Mouse (Mus musculus) G1E (cell line): ENCODE measurements around the gene Gm17657. TPM values are rescaled to one million over a fixed set of nuclear protein-coding genes. Genes with fewer than 3 reads are reported as not detected.

Experiments used
- ATAC-seq: 2 replicates; pipeline ENCODE4 v1.8.0; 2016; ENCODE audit warnings: mild to moderate bottlenecking; ENCODE audit not compliant: insufficient number of reproducible peaks, poor library complexity, low FRiP score, severe bottlenecking; ENCODE audit errors: extremely low read depth
- DNase-seq: peaks from one replicate; pipeline ENCODE4 v3.0.0; 2012; ENCODE audit warnings: low spot score
- H3K27me3 ChIP-seq: 2 replicates; pipeline ENCODE4 v1.6.1; 2012; ENCODE audit warnings: mild to moderate bottlenecking, low read length, inconsistent platforms; ENCODE audit not compliant: insufficient read depth
- H3K36me3 ChIP-seq: replicated peaks from 2 replicates; pipeline ENCODE3; 2012; ENCODE audit warnings: mild to moderate bottlenecking, inconsistent platforms
- H3K4me1 ChIP-seq: 2 replicates; pipeline ENCODE4 v1.6.1; 2012; ENCODE audit warnings: low read depth, low read length, inconsistent platforms, mixed read lengths; ENCODE audit not compliant: insufficient read depth
- H3K4me3 ChIP-seq: 2 replicates; pipeline ENCODE4 v1.5.1; 2012; ENCODE audit warnings: low read depth, mild to moderate bottlenecking, inconsistent platforms, low read length, moderate library complexity, mixed read lengths
- H3K9me3 ChIP-seq: replicated peaks from 2 replicates; pipeline ENCODE4 v1.6.1; 2012; ENCODE audit warnings: inconsistent platforms
- CTCF ChIP-seq: IDR thresholded peaks from 2 replicates; pipeline ENCODE4 v1.5.1; 2012; ENCODE audit warnings: low read depth, low read length, inconsistent platforms, mixed read lengths
- GATA1 ChIP-seq: IDR thresholded peaks from 2 replicates; pipeline ENCODE4 v1.6.1; 2012; ENCODE audit warnings: borderline replicate concordance, low read length, inconsistent platforms, mixed read lengths
- GATA2 ChIP-seq: IDR thresholded peaks from 2 replicates; pipeline ENCODE4 v1.6.1; 2012; ENCODE audit warnings: low read depth, low read length, inconsistent platforms, borderline replicate concordance
- POLR2AphosphoS5 ChIP-seq: IDR thresholded peaks from 2 replicates; pipeline ENCODE4 v1.6.1; 2012; ENCODE audit warnings: low read depth, low read length, inconsistent platforms; ENCODE audit not compliant: insufficient replicate concordance
- TAL1 ChIP-seq: conservative IDR thresholded peaks from 2 replicates; pipeline ENCODE4 v1.6.1; 2012; ENCODE audit warnings: low read depth, low read length, inconsistent platforms, mixed read lengths
- polyA plus RNA-seq: library from polyadenylated mRNA; stranded (reverse); fragments of >175 nt; gene quantifications from 2 replicates; pipeline ENCODE4 v1.2.3, GENCODE M21; 2012
- total RNA-seq, 2 experiments: library from RNA; stranded (forward) in 1 of 2; stranded (reverse) in 1 of 2; fragments of 200-1000 nt in 1 of 2; fragments of >200 nt in 1 of 2; fragmentation: Nextera tagmentation in 1 of 2; gene quantifications; 2 replicates each; pipeline ENCODE4 v1.2.3; 2014 to 2017

The Gm17657 gene
- total and polyA plus RNA-seq, 3 experiments, result 0.11 TPM; not detected in 2

- peak overlapping the region; percentile 92; the same call in 1 of the 2 replicates for H3K4me3 ChIP-seq
Measured at GRCm38 (mm10) chr17:29551019-29551418, 1.6 kb upstream of the Gm17657 start.

DNA sequence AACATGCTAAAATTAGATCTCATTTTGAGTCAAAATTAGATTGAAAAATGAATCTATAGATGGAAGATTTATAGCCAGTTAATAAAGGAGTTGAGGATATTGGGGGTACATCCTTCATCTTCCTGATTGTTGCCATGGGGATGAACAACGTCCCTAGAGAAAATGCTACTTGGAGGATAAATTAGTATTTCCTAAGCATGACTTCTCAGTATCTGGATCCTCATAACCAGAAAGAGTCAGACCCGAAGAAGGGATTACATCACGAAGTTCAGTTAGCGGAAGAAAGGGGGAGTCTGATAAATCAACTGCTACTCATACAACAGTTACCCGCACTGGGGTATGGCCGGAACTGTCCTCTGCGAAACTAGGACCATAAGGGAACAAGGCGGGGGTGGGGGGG, 444 bp downstream of the Gm17657 start:
- no peak for ATAC-seq
- H3K27me3 ChIP-seq, result peaks cover 8% of the 10 kb centered on the region; the same call in 1 of the 2 replicates
- H3K4me1 ChIP-seq, result peaks cover 27% of the 10 kb centered on the region
- H3K4me3 ChIP-seq, result peak overlapping the region; percentile 92; the same call in 1 of the 2 replicates
- peaks cover 13% of the 10 kb centered on the region for H3K36me3 ChIP-seq
- H3K9me3 ChIP-seq, result 0 out of 2 replicates have a peak, but pooled peaks cover 4% of the 10 kb centered on the region
- TF ChIP-seq CTCF, result no peak
- TF ChIP-seq TAL1, result no peak
- TF ChIP-seq GATA1, result no peak
- no peak for TF ChIP-seq POLR2AphosphoS5
- no peak for TF ChIP-seq GATA2
- peak; percentile 21 for DNase-seq

More at GRCm38 (mm10) chr17:29551019-29551418, 1.6 kb upstream of the Gm17657 start:
- TF ChIP-seq TAL1, result no peak
- no peak for TF ChIP-seq GATA1
- no peak for TF ChIP-seq CTCF
- no peak for TF ChIP-seq POLR2AphosphoS5
- no peak for TF ChIP-seq GATA2
- DNase-seq (peak; percentile 26), ATAC-seq (peak; percentile 24; the same call in 1 of the 2 replicates)
- Histone ChIP-seq H3K36me3 (peaks cover 32% of the 10 kb centered on the region), H3K4me1 (peaks cover 29% of the 10 kb centered on the region), H3K9me3 (no peaks in the 10 kb centered on the region), H3K27me3 (peaks cover 3% of the 10 kb centered on the region; the same call in 1 of the 2 replicates)

GRCm38 (mm10) chr17:29548494-29548893, 944 bp downstream of the Gm17657 start:
- Histone ChIP-seq H3K4me1 (peaks cover 27% of the 10 kb centered on the region), H3K27me3 (peaks cover 8% of the 10 kb centered on the region; the same call in 1 of the 2 replicates), H3K4me3 (no peak overlapping the region), H3K36me3 (peaks cover 10% of the 10 kb centered on the region), H3K9me3 (0 out of 2 replicates have a peak, but pooled peaks cover 4% of the 10 kb centered on the region)
- no peak for DNase-seq
- TF ChIP-seq POLR2AphosphoS5 (no peak), TAL1 (no peak), GATA2 (no peak), CTCF (no peak), GATA1 (no peak)
- no peak for ATAC-seq

DNA sequence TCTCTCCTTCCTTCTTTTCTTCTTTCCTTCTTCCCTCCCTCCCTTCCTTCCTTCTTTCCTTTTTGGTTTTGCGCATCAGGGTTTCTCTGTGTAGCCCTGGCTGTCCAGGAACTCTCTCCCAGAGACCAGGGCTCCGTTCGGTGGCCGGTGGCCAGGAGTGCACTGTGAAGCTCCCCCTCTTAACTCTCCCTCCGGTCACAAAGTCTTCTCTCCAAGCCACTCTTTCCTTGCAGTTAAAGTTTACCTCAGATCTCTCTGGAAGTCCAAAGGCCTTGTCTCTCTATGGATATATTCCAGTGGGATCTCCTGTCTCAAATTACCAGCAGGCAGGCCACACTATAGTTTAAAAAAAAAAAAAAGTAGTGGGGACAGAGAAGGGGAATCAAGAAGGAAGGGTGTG, 4.2 kb downstream of the Gm17657 start:
- 0 out of 2 replicates have a peak, but pooled peaks cover 4% of the 10 kb centered on the region for H3K9me3 ChIP-seq
- peaks cover 17% of the 10 kb centered on the region for H3K27me3 ChIP-seq
- ATAC-seq, result no peak
- peaks cover 13% of the 10 kb centered on the region for H3K4me1 ChIP-seq
- H3K4me3 ChIP-seq, result no peak overlapping the region
- no peak for TF ChIP-seq GATA2
- TF ChIP-seq GATA1, result no peak
- TF ChIP-seq TAL1, result no peak
- TF ChIP-seq POLR2AphosphoS5, result no peak
- TF ChIP-seq CTCF, result no peak
- no peak for DNase-seq
- H3K36me3 ChIP-seq, result no peaks in the 10 kb centered on the region

DNA sequence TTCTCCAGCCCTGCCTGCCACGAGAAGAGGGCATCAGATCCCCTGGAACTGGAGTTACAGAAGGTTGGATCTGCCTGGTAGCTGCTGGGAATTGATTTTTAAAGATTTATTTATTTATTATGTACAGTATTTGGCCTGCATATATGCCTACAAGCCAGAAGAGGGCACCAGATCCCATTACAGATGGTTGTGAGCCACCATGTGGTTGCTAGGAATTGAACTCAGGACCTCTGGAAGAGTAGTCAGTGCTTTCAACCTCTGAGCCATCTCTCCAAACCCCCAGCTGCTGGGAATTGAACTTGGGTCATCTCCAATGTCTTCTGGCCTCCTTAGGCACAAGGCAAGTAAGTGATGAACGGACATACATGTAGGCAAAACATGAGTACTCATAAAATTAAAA, 5.4 kb downstream of the Gm17657 start:
- Histone ChIP-seq H3K4me3 (no peak overlapping the region), H3K36me3 (no peaks in the 10 kb centered on the region), H3K27me3 (peaks cover 17% of the 10 kb centered on the region), H3K9me3 (0 out of 2 replicates have a peak, but pooled peaks cover 4% of the 10 kb centered on the region), H3K4me1 (0 out of 2 replicates have a peak, but pooled peaks cover 5% of the 10 kb centered on the region)
- DNase-seq (no peak), ATAC-seq (no peak)
- no peak for TF ChIP-seq TAL1
- no peak for TF ChIP-seq CTCF
- no peak for TF ChIP-seq GATA2
- TF ChIP-seq POLR2AphosphoS5, result no peak
- no peak for TF ChIP-seq GATA1

- no peak for TF ChIP-seq POLR2AphosphoS5
- TF ChIP-seq CTCF, result no peak
- no peak for TF ChIP-seq GATA2
- TF ChIP-seq GATA1, result no peak
- no peak for TF ChIP-seq TAL1
- H3K27me3 ChIP-seq, result peaks cover 19% of the 10 kb centered on the region
- H3K4me1 ChIP-seq, result no peaks in the 10 kb centered on the region
- ATAC-seq (no peak), DNase-seq (no peak)
- H3K9me3 ChIP-seq, result 0 out of 2 replicates have a peak, but pooled peaks cover 4% of the 10 kb centered on the region
- H3K36me3 ChIP-seq, result no peaks in the 10 kb centered on the region
- H3K4me3 ChIP-seq, result no peak overlapping the region
Measured at GRCm38 (mm10) chr17:29542831-29543690, 6.4 kb downstream of the Gm17657 start.
